Mouse (Mus musculus) ES-Bruce4 (cell line): ENCODE data around the gene Hpn.
A peak's percentile ranks its signal among the peaks of the same experiment; 100 is the strongest.

Experiments used
- CTCF ChIP-seq: IDR thresholded peaks from one replicate; pipeline ENCODE4 v1.8.1; 2011; ENCODE audit warnings: low read depth, low read length
- POLR2A ChIP-seq: IDR thresholded peaks from one replicate; pipeline ENCODE4 v1.8.1; 2011; ENCODE audit warnings: low read length; ENCODE audit not compliant: insufficient read depth

DNA sequence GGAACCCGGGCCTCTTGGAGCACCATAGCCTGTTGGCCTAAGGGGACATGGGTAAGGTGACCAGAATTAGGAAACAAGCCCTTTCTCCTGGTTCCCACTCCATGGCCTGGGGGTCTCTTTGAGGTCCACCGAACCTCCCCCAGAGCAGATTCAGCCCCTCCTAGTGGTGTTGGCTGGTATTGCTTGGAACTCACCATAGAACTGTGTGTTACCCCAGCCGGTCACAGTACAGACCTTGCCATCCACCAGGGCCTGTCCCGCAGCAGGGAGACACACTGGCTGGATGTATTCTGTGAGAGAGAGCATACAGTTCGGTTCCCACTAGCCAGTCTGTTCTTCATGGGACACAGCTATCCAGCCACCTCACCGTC is 15.5 kb downstream of the Hpn start:
- TF ChIP-seq CTCF (peak; percentile 13), POLR2A (no peak)
